Mouse (Mus musculus) hindbrain, embryonic 13.5 days (tissue): ENCODE measurements around the gene Car12. TPM values are rescaled to one million over a fixed set of nuclear protein-coding genes. Genes with fewer than 3 reads are reported as not detected.
A peak's percentile ranks its signal among the peaks of the same experiment; 100 is the strongest.

Experiments used
- ATAC-seq: fragments of 200-750 bp; cut with Nextera tagmentation; 2 replicates; pipeline ENCODE4 v1.8.0; 2017; ENCODE audit warnings: moderate TSS enrichment; ENCODE audit not compliant: low FRiP score
- H3K27ac ChIP-seq: fragments of 300-500 bp; sonication (generic); 2 replicates; pipeline ENCODE4 v1.5.1; 2015; ENCODE audit warnings: inconsistent platforms, mild to moderate bottlenecking, moderate library complexity
- H3K27me3 ChIP-seq: fragments of 300-500 bp; sonication (generic); 2 replicates; pipeline ENCODE4 v1.6.1; 2015; ENCODE audit warnings: mild to moderate bottlenecking, inconsistent platforms
- H3K36me3 ChIP-seq: fragments of 300-500 bp; sonication (generic); 2 replicates; pipeline ENCODE4 v1.6.1; 2015; ENCODE audit warnings: mild to moderate bottlenecking, inconsistent platforms
- H3K4me1 ChIP-seq: fragments of 300-500 bp; sonication (generic); replicated peaks from 2 replicates; pipeline ENCODE4 v1.6.1; 2015; ENCODE audit warnings: inconsistent platforms
- H3K4me2 ChIP-seq: fragments of 300-500 bp; sonication (generic); 2 replicates; pipeline ENCODE4 v1.6.1; 2015; ENCODE audit warnings: inconsistent platforms, mild to moderate bottlenecking, moderate library complexity
- H3K4me3 ChIP-seq: fragments of 300-500 bp; sonication (generic); 2 replicates; pipeline ENCODE4 v1.5.1; 2015; ENCODE audit warnings: mild to moderate bottlenecking, inconsistent platforms
- H3K9ac ChIP-seq: fragments of 300-500 bp; sonication (generic); 2 replicates; pipeline ENCODE4 v1.6.1; 2015; ENCODE audit warnings: mild to moderate bottlenecking, inconsistent platforms
- H3K9me3 ChIP-seq: fragments of 300-500 bp; sonication (generic); 2 replicates; pipeline ENCODE4 v1.6.1; 2016; ENCODE audit warnings: inconsistent platforms
- WGBS: fragments of 180-500 bp; shearing (Covaris S2); methylation state at CpG from one replicate; pipeline ENCODE4 v1.1.7; 2015; 5-methylcytosine and 5-hydroxymethylcytosine counted together
- polyA plus RNA-seq: library from polyadenylated mRNA; unstranded; fragments of >200 nt; fragmentation: Nextera tagmentation; extraction: Ambion mirVana; gene quantifications from 2 replicates; pipeline ENCODE4 v1.2.1, GENCODE M21; 2015

Car12 gene
- polyA plus RNA-seq, 1 experiment from 2014 or later, result 6.4 TPM

- Histone ChIP-seq H3K36me3 (no peaks in the 10 kb centered on the region), H3K4me1 (peaks cover 9% of the 10 kb centered on the region), H3K4me2 (no peak overlapping the region), H3K4me3 (no peak overlapping the region), H3K27ac (no peak overlapping the region), H3K9me3 (no peaks in the 10 kb centered on the region), H3K9ac (no peak overlapping the region), H3K27me3 (no peaks in the 10 kb centered on the region)
- ATAC-seq, result no peak
- 94% methylated on average over 8 of the region's 8 CpGs for WGBS
Measured at GRCm38 (mm10) chr9:66720686-66721450, 7.4 kb downstream of the Car12 start.

- 78% methylated on average over 5 of the region's 5 CpGs for WGBS
- Histone ChIP-seq H3K27me3 (no peaks in the 10 kb centered on the region), H3K36me3 (no peaks in the 10 kb centered on the region), H3K4me2 (no peak overlapping the region), H3K27ac (0 out of 2 replicates have a peak overlapping the region, but pooled peaks have one; percentile 23), H3K9ac (no peak overlapping the region), H3K9me3 (no peaks in the 10 kb centered on the region), H3K4me1 (peaks cover 9% of the 10 kb centered on the region), H3K4me3 (no peak overlapping the region)
- ATAC-seq, result no peak
Measured at GRCm38 (mm10) chr9:66722187-66722868, 8.8 kb downstream of the Car12 start.

- no peak overlapping the region for H3K4me3 ChIP-seq
- 53% methylated on average over 5 of the region's 5 CpGs for WGBS
- ATAC-seq, result no peak
- peaks cover 9% of the 10 kb centered on the region for H3K4me1 ChIP-seq
- H3K36me3 ChIP-seq, result no peaks in the 10 kb centered on the region
- H3K4me2 ChIP-seq, result no peak overlapping the region
- no peak overlapping the region for H3K9ac ChIP-seq
- 0 out of 2 replicates have a peak overlapping the region, but pooled peaks have one; percentile 23 for H3K27ac ChIP-seq
- no peaks in the 10 kb centered on the region for H3K9me3 ChIP-seq
- no peaks in the 10 kb centered on the region for H3K27me3 ChIP-seq
Measured at GRCm38 (mm10) chr9:66722869-66723272, 9.4 kb downstream of the Car12 start.

GRCm38 (mm10) chr9:66725591-66725990, 12.1 kb downstream of the Car12 start:
- H3K36me3 ChIP-seq, result no peaks in the 10 kb centered on the region
- no peak for ATAC-seq

GRCm38 (mm10) chr9:66727333-66727732, 13.8 kb downstream of the Car12 start:
- Histone ChIP-seq H3K27ac (no peak overlapping the region), H3K4me2 (no peak overlapping the region), H3K4me3 (no peak overlapping the region), H3K36me3 (no peaks in the 10 kb centered on the region), H3K9ac (no peak overlapping the region), H3K4me1 (peaks cover 9% of the 10 kb centered on the region), H3K27me3 (no peaks in the 10 kb centered on the region), H3K9me3 (no peaks in the 10 kb centered on the region)
- ATAC-seq, result no peak
- 73% methylated on average over 7 of the region's 7 CpGs for WGBS

More at GRCm38 (mm10) chr9:66725591-66725990, 12.1 kb downstream of the Car12 start:
- Histone ChIP-seq H3K9me3 (no peaks in the 10 kb centered on the region), H3K27me3 (no peaks in the 10 kb centered on the region), H3K9ac (no peak overlapping the region), H3K4me1 (peaks cover 9% of the 10 kb centered on the region), H3K27ac (no peak overlapping the region), H3K4me2 (no peak overlapping the region), H3K4me3 (no peak overlapping the region)
- WGBS, result 91% methylated on average over 3 of the region's 3 CpGs

GRCm38 (mm10) chr9:66730556-66730955, 17.1 kb downstream of the Car12 start:
- Histone ChIP-seq H3K4me3 (no peak overlapping the region), H3K4me2 (no peak overlapping the region), H3K4me1 (peaks cover 12% of the 10 kb centered on the region), H3K27ac (no peak overlapping the region), H3K36me3 (no peaks in the 10 kb centered on the region), H3K9ac (no peak overlapping the region), H3K27me3 (no peaks in the 10 kb centered on the region), H3K9me3 (no peaks in the 10 kb centered on the region)
- WGBS, result 72% methylated on average over 3 of the region's 3 CpGs
- ATAC-seq, result no peak

- WGBS, result 85% methylated on average over 7 of the region's 7 CpGs
- Histone ChIP-seq H3K9ac (no peak overlapping the region), H3K36me3 (no peaks in the 10 kb centered on the region), H3K4me3 (no peak overlapping the region), H3K4me1 (peaks cover 12% of the 10 kb centered on the region), H3K4me2 (no peak overlapping the region), H3K9me3 (no peaks in the 10 kb centered on the region), H3K27me3 (no peaks in the 10 kb centered on the region), H3K27ac (no peak overlapping the region)
- ATAC-seq, result no peak
Measured at GRCm38 (mm10) chr9:66731284-66731683, 17.8 kb downstream of the Car12 start.

GRCm38 (mm10) chr9:66732791-66733691, 19.6 kb downstream of the Car12 start:
- no peak overlapping the region for H3K27ac ChIP-seq
- no peaks in the 10 kb centered on the region for H3K36me3 ChIP-seq
- peaks cover 12% of the 10 kb centered on the region for H3K4me1 ChIP-seq
- no peak overlapping the region for H3K4me2 ChIP-seq
- no peak overlapping the region for H3K4me3 ChIP-seq
- no peaks in the 10 kb centered on the region for H3K27me3 ChIP-seq
- WGBS, result 38% methylated on average over 15 of the region's 15 CpGs
- no peaks in the 10 kb centered on the region for H3K9me3 ChIP-seq
- no peak for ATAC-seq
- no peak overlapping the region for H3K9ac ChIP-seq

- 84% methylated on average over 6 of the region's 6 CpGs for WGBS
- H3K9me3 ChIP-seq, result no peaks in the 10 kb centered on the region
- no peaks in the 10 kb centered on the region for H3K27me3 ChIP-seq
- no peak for ATAC-seq
- H3K9ac ChIP-seq, result no peak overlapping the region
- H3K36me3 ChIP-seq, result no peaks in the 10 kb centered on the region
- H3K27ac ChIP-seq, result no peak overlapping the region
- peaks cover 12% of the 10 kb centered on the region for H3K4me1 ChIP-seq
- no peak overlapping the region for H3K4me2 ChIP-seq
- H3K4me3 ChIP-seq, result no peak overlapping the region
Measured at GRCm38 (mm10) chr9:66734568-66734967, 21.1 kb downstream of the Car12 start.

GRCm38 (mm10) chr9:66735122-66735521, 21.6 kb downstream of the Car12 start:
- no peak overlapping the region for H3K27ac ChIP-seq
- H3K27me3 ChIP-seq, result no peaks in the 10 kb centered on the region
- no peaks in the 10 kb centered on the region for H3K36me3 ChIP-seq
- H3K9me3 ChIP-seq, result no peaks in the 10 kb centered on the region
- H3K4me1 ChIP-seq, result peaks cover 12% of the 10 kb centered on the region
- ATAC-seq, result no peak
- WGBS, result 95% methylated on average over 2 of the region's 2 CpGs
- H3K9ac ChIP-seq, result no peak overlapping the region
- no peak overlapping the region for H3K4me2 ChIP-seq
- H3K4me3 ChIP-seq, result no peak overlapping the region

GRCm38 (mm10) chr9:66736016-66736415, 22.5 kb downstream of the Car12 start:
- Histone ChIP-seq H3K4me3 (no peak overlapping the region), H3K9ac (no peak overlapping the region), H3K4me2 (no peak overlapping the region), H3K9me3 (no peaks in the 10 kb centered on the region), H3K27ac (no peak overlapping the region), H3K4me1 (peaks cover 12% of the 10 kb centered on the region), H3K27me3 (no peaks in the 10 kb centered on the region), H3K36me3 (no peaks in the 10 kb centered on the region)
- 80% methylated on average over 3 of the region's 3 CpGs for WGBS
- no peak for ATAC-seq

- H3K4me3 ChIP-seq, result no peak overlapping the region
- no peak for ATAC-seq
- 53% methylated on average over 2 of the region's 2 CpGs for WGBS
Measured at GRCm38 (mm10) chr9:66736551-66736950, 23.1 kb downstream of the Car12 start.

More at GRCm38 (mm10) chr9:66736551-66736950, 23.1 kb downstream of the Car12 start:
- Histone ChIP-seq H3K36me3 (no peaks in the 10 kb centered on the region), H3K27ac (no peak overlapping the region), H3K27me3 (no peaks in the 10 kb centered on the region), H3K9ac (no peak overlapping the region), H3K9me3 (no peaks in the 10 kb centered on the region), H3K4me1 (peaks cover 12% of the 10 kb centered on the region), H3K4me2 (no peak overlapping the region)
